Mouse (Mus musculus): ENCODE results near the gene Rnf208. TPM values are rescaled to one million over a fixed set of nuclear protein-coding genes. Genes with fewer than 3 reads are reported as not detected.
A peak's percentile ranks its signal among the peaks of the same experiment; 100 is the strongest.

Rnf208 gene
- polyA plus RNA-seq, 1 experiment from 2014 or later = 9.1 TPM

DNA sequence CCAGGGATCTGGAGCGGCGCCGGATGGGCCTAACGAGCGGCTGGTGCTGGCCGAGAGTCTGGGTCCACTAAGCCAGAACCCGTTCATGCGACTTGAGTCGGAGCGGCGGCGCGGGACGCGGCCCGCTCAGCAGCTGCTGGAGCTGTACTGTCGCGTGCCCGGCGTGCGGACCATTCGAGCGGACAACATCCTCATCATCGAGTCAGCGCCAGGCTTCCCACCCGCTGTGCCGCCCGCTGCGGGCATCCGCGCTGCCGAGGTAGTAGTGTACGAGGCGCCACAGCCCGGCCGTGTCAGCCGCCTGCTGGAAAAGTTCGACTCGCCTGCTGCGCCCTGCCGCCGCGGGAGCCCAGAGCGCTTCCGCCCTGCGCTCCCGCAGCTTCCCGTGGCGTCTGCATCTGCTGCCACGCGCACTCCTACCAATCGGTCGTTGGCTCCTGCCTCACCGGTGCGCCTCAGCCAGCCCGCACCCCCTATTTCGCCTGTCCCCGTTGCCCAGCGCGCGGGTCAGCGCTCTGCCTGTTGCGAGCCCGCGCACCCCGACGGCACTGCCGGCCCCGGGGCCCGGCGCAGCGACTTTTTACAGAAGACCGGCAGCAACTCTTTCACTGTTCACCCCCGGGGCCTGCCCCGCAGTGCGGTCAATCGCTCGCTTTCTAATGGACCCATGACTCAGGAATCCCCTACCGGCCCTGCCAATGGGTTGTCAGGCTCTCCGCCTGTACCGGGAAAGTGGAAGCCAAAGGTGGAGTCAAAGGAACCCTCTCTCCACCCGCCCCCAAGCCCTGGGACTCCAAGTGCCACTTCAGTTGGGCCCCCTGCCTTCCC is 21.0 kb downstream of the Rnf208 start:
- no peak for DNase-seq (ENCODE audit: low spot score)
- under 1% methylated on average over 82 of the region's 82 CpGs for WGBS
- Histone ChIP-seq H3K9me3 (no peaks in the 10 kb centered on the region), H3K4me1 (peaks cover 36% of the 10 kb centered on the region), H3K27ac (peak overlapping the region; percentile 77), H3K36me3 (0 out of 2 replicates have a peak, but pooled peaks cover 4% of the 10 kb centered on the region), H3K27me3 (ENCODE audit: insufficient read depth, poor library complexity, severe bottlenecking) (peaks cover 25% of the 10 kb centered on the region), H3K4me3 (peak overlapping the region; percentile 80)

DNA sequence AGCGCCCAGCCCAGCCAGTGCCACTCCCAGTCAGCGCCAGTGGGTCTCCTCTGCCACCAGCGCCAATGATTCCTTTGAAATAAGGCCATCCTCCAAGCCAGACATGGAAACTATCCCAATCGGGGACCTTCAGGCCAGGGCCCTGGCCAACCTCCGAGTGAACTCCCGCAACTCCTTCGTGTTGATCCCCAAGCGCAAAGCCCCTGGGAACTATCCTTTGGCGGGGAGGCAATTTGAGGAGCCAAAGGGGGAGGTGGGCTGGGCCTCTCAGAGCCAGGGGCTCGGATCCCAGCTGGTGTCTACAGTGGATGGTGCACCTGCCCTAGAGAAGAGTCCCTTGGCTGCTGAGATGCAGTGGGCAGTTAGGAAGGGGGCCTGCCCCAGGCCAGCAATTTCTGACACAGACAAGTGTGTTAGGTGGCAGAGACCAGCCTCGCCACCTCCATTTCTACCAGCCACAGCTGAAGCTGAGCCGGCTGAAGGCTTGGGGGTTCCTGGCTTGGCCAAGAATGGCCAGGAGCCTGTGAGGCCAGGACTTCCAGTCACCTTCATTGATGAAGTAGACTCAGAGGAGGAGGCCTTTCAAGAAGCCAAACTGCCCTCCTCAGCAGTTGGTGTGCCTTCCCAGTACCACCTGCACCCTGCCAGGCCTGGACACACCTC is 21.7 kb downstream of the Rnf208 start:
- 20% methylated on average over 12 of the region's 12 CpGs for WGBS
- DNase-seq (ENCODE audit: low spot score) = no peak
- peaks cover 36% of the 10 kb centered on the region for H3K4me1 ChIP-seq

DNA sequence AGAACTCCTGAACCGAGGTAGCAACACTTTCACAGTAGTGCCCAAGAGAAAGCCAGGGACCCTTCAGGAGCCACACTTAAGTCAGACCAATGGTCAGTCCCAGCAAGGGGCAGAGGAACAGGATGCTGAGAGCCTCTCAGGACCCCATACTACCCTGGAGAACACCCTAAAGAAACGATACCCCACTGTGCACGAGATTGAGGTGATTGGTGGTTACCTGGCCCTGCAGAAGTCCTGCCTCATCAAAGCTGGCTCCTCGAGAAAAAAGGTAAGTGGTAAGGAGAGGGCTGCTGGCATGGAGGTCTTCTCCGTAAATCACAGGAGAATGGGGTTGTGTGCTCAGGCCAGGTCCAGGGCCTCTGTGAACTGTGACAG is 22.2 kb downstream of the Rnf208 start:
- Histone ChIP-seq H3K9me3 (no peaks in the 10 kb centered on the region), H3K4me3 (peak overlapping the region; percentile 80; the same call in 1 of the 2 replicates), H3K27me3 (ENCODE audit: insufficient read depth, poor library complexity, severe bottlenecking) (peaks cover 25% of the 10 kb centered on the region), H3K4me1 (peaks cover 36% of the 10 kb centered on the region), H3K36me3 (peaks cover 16% of the 10 kb centered on the region), H3K27ac (no peak overlapping the region)
- WGBS = 68% methylated on average over 5 of the region's 5 CpGs
- no peak for DNase-seq (ENCODE audit: low spot score)

More for the DNA sequence above, 21.7 kb downstream of the Rnf208 start:
- Histone ChIP-seq H3K27ac (peak overlapping the region; percentile 77), H3K4me3 (peak overlapping the region; percentile 80), H3K27me3 (ENCODE audit: insufficient read depth, poor library complexity, severe bottlenecking) (peaks cover 25% of the 10 kb centered on the region), H3K9me3 (no peaks in the 10 kb centered on the region), H3K36me3 (peaks cover 11% of the 10 kb centered on the region; the same call in 1 of the 2 replicates)

DNA sequence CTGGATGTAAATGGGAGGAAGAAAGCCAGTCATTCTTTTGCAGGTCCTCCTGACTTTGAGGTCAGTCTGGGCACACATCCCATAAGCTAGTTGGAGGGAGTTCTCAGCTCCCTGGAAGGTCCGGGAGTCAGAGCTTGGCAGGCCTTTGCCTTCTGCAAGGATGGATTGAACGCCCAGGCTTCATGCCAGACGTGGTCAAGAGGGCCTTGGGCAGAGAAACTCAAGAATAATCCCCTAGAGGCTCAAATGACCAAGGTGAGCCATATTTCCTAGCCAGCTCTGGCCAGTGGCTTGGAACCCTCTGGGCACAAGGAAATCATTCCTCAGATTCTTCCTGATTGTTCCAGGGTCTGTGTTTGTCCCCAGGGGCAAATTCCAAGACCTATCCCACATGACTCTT is 22.8 kb downstream of the Rnf208 start:
- Histone ChIP-seq H3K4me1 (peaks cover 36% of the 10 kb centered on the region), H3K9me3 (no peaks in the 10 kb centered on the region), H3K27ac (no peak overlapping the region), H3K36me3 (peaks cover 22% of the 10 kb centered on the region), H3K4me3 (no peak overlapping the region), H3K27me3 (ENCODE audit: insufficient read depth, poor library complexity, severe bottlenecking) (peaks cover 25% of the 10 kb centered on the region)
- DNase-seq (ENCODE audit: low spot score) = no peak
- WGBS = 69% methylated on average over 3 of the region's 3 CpGs

DNA sequence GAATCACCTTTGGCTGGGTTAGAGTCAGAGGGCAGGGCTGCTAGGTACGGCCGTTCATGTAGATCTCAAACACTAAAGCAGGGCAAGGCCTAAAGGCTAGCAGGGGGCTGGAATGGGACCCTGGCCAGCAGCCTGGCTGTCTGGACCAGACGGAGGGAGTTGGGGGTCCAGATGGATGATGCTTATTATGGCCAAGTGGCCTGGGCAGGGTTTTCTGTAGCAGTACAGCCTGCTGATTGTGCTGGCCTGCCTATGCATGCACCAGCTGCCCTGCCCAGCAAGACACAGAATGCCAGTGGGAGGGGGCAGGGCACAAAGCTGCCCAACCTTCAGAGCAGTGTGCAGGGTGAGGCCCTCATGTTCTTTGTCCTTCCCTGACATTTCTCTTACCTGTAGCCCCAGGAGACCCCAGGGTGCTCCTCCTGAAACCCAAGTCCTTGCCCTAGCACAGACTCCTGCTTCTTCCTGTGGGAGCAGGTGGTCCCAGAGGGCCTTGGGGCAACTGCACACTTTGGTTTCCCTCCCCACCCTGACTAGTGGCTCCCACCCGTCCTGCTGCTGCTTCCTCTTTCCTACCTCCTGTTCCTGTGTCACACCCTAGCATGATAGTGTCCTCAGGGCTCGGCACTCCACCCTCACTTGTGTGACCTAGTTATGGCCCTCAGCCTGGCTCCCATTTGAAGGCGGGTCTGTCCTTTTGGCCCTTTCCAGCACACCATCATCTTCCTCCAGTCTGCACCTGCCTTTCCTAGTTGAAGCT is 24.0 kb downstream of the Rnf208 start:
- peak overlapping the region; percentile 25; the same call in 1 of the 2 replicates for H3K4me3 ChIP-seq
- 58% methylated on average over 6 of the region's 6 CpGs for whole genome bisulfite sequencing
- H3K9me3 ChIP-seq = no peaks in the 10 kb centered on the region
- H3K27ac ChIP-seq = peak overlapping the region; percentile 31
- H3K36me3 ChIP-seq = peaks cover 33% of the 10 kb centered on the region
- no peak for DNase-seq (ENCODE audit: low spot score)
- peaks cover 42% of the 10 kb centered on the region for H3K4me1 ChIP-seq
- peaks cover 25% of the 10 kb centered on the region for H3K27me3 ChIP-seq (ENCODE audit: insufficient read depth, poor library complexity, severe bottlenecking)

DNA sequence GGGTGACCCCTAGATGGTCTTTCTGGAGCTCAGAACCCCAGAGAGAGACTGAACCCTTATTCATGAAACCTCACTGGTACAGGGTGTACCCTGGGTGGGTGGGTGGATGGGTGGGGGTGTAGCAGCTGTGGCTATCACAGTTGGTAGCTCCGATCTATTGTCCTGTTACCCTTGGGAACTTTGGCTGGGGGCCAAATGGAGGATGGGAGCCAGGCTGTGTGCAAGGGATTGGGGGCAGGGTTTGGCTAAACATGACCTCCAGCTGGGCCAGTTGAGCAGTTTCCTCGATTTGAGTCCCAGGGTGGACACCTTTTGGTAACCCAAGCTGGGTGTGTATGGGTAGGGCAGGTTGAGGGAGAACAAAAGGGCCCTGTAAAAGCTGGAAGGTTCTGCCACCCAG is 24.7 kb downstream of the Rnf208 start:
- H3K4me1 ChIP-seq = peaks cover 48% of the 10 kb centered on the region
- 42% methylated on average over 2 of the region's 2 CpGs for WGBS
- no peaks in the 10 kb centered on the region for H3K9me3 ChIP-seq
- peak overlapping the region; percentile 31; the same call in 1 of the 2 replicates for H3K27ac ChIP-seq
- H3K4me3 ChIP-seq = no peak overlapping the region
- peaks cover 25% of the 10 kb centered on the region for H3K27me3 ChIP-seq (ENCODE audit: insufficient read depth, poor library complexity, severe bottlenecking)
- DNase-seq (ENCODE audit: low spot score) = no peak
- H3K36me3 ChIP-seq = peaks cover 36% of the 10 kb centered on the region

DNA sequence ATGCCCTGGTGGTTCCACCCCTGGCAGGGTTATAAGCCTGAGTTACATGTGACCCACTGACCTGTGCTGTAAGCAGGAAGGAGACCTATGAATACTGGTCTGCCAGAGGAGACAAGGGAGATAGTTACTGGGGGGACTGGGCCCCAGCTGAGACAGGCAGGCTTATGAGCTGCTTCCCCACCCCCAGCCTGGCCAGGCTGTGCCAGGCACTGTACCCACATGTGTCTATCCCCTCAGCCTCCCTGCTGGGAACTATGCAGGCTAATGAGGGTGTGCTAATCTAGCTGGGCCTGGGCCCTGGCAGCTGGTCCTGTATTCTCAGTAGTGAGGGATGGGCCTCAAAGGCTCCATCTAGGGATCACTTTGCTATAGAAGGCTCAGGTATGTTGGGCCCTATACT is 25.2 kb downstream of the Rnf208 start:
- H3K36me3 ChIP-seq = peaks cover 36% of the 10 kb centered on the region
- no peak overlapping the region for H3K27ac ChIP-seq
- peaks cover 49% of the 10 kb centered on the region for H3K4me1 ChIP-seq
- no peak for DNase-seq (ENCODE audit: low spot score)
- H3K4me3 ChIP-seq = no peak overlapping the region
- peaks cover 25% of the 10 kb centered on the region for H3K27me3 ChIP-seq (ENCODE audit: insufficient read depth, poor library complexity, severe bottlenecking)
- no peaks in the 10 kb centered on the region for H3K9me3 ChIP-seq

DNA sequence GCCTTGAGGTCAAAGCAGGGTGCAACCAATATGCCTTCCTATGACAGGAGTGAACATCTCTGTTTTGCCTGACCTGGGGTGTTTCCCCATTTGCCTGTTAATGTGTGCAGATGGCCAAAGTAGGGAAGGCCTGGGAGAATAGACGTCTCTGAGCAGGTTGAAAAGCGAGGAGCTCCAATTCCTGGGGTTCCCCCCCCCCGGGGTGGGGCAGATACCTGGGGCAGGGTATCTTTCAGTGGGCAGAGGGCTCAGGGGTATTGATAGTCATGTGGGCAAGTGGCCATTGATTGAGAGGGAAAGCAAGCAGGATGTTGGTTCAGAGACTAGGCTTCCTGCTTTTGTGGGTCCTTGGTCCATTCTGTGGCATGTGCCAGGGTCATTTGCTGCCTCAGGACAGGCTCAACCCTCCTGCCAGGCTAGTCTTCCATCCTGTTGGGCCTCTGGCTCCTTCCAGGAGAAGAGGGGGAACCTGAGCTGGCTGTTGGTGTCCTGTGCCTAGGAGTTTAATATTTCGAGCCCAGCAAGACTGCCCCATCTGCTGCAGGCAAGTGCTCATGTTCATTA is 25.8 kb downstream of the Rnf208 start:
- Histone ChIP-seq H3K4me1 (peaks cover 50% of the 10 kb centered on the region), H3K9me3 (no peaks in the 10 kb centered on the region), H3K36me3 (peaks cover 36% of the 10 kb centered on the region), H3K27me3 (ENCODE audit: insufficient read depth, poor library complexity, severe bottlenecking) (peaks cover 25% of the 10 kb centered on the region), H3K4me3 (no peak overlapping the region), H3K27ac (no peak overlapping the region)
- WGBS = 66% methylated on average over 4 of the region's 4 CpGs
- no peak for DNase-seq (ENCODE audit: low spot score)

DNA sequence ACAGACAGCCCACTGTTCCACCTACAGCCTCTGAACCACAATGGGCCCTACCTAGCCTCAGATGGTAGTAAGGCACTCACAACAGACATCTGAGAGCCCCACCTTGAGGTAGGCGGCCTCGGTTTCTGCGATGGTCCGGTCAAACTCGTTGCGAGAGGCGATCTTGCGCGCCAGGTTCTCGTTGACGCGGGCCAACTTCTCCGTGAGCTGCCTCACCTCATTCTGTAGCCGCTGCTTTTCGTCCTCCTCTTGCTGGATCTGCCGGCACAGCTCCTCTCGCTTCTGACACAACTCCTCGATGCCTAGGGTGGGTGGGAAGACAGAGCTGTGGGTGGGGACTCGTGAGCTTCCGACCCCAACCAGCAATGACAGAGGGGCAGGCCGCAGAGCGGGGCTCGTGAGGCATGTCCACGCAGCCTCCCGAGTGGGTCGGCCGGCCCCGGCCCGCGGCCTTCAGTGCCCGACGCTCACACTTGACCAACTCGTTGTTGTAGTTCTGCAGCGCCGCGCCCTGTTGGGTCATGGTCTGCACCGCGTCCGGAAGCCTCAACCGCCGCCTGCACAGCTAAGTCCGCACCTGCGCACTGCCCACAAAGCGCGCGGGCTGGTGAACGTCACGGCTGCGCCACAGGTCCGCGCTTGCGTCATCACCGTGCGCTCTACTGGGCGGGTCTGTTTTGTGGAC is 29.9 kb downstream of the Rnf208 start, which contains the start of the genes Ssna1 and Anapc2:
Gene Ssna1 (minus strand): TSS at position 612 of the 685 bp plus-strand sequence.
Gene Anapc2 (plus strand): TSS at position 652 of the 685 bp plus-strand sequence.
- Histone ChIP-seq H3K4me3 (peak within 1 kb of the TSS; percentile 91), H3K27me3 (ENCODE audit: insufficient read depth, poor library complexity, severe bottlenecking) (no peaks in the 10 kb centered on the region), H3K27ac (peak within 1 kb of the TSS; percentile 92), H3K4me1 (peaks cover 31% of the 10 kb centered on the region), H3K36me3 (peaks cover 74% of the 10 kb centered on the region), H3K9me3 (no peaks in the 10 kb centered on the region)
- peak; percentile 99 for DNase-seq (ENCODE audit: low spot score)
- under 1% methylated on average over 55 of the region's 55 CpGs for WGBS

DNA sequence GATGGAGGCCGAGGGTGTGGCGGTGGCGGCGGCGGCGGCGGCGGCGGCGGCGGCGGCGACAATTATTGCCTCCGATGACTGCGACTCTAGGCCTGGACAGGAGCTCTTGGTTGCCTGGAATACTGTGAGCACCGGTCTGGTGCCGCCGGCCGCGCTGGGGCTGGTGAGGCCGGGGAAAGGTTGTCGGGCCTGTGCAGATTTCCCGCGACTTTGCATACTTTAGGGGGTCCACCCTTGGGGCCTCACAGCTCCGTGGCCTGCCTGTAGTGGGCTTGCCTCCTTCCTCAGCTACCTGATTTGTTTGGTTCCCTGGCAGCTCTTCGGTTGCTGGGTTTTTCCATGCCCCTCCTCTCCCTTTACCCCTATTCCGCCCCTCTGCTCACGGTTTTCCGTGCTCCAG is 30.5 kb downstream of the Rnf208 start:
- peaks cover 26% of the 10 kb centered on the region for H3K4me1 ChIP-seq
- WGBS = under 1% methylated on average over 29 of the region's 29 CpGs
- H3K9me3 ChIP-seq = no peaks in the 10 kb centered on the region
- H3K4me3 ChIP-seq = peak overlapping the region; percentile 91
- DNase-seq (ENCODE audit: low spot score) = no peak
- H3K36me3 ChIP-seq = peaks cover 79% of the 10 kb centered on the region
- H3K27ac ChIP-seq = peak overlapping the region; percentile 92
- no peaks in the 10 kb centered on the region for H3K27me3 ChIP-seq (ENCODE audit: insufficient read depth, poor library complexity, severe bottlenecking)

DNA sequence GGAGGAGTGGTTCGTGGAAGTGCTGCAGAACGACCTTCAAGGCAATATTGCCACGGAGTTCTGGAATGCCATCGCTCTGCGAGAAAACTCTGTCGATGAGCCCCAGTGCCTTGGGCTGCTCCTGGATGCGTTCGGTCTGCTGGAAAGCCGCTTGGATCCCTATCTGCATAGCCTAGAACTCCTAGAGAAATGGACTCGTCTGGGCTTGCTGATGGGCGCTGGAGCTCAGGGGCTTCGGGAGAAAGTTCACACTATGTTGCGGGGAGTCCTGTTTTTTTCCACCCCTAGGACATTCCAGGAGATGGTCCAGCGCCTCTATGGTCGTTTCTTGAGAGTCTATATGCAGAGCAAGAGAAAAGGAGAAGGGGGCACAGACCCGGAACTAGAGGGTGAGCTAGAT is 31.0 kb downstream of the Rnf208 start:
- Histone ChIP-seq H3K9me3 (no peaks in the 10 kb centered on the region), H3K27me3 (ENCODE audit: insufficient read depth, poor library complexity, severe bottlenecking) (no peaks in the 10 kb centered on the region), H3K27ac (peak overlapping the region; percentile 92), H3K4me3 (peak overlapping the region; percentile 91), H3K4me1 (peaks cover 26% of the 10 kb centered on the region), H3K36me3 (peaks cover 80% of the 10 kb centered on the region)
- no peak for DNase-seq (ENCODE audit: low spot score)
- WGBS = 27% methylated on average over 16 of the region's 16 CpGs

Data from heart, embryonic 10.5 days (tissue).